Mouse (Mus musculus) urinary bladder, adult 18-20 months (tissue): Measurements from ENCODE around the gene Gata1.
"Not testable (repeated sequence)": the region's sequence is repeated elsewhere in the genome, so short reads cannot be mapped to it uniquely, and the experiment has no call there.

Experiments
- DNase-seq, 2 experiments: peaks; one replicate each; pipeline ENCODE4 v3.0.0; 2022; ENCODE audit warnings: low spot score in 2 of 2, mixed read lengths in 2 of 2

Gene Gata1

GRCm38 (mm10) chrX:7977892-7978291 is at the start of gene Gata1:
Gata1 (minus strand) TSS chrX:7978071.
- no peak for DNase-seq

GRCm38 (mm10) chrX:8026811-8027210 is 48.9 kb upstream of the Gata1 start:
- no peak for DNase-seq

- DNase-seq = no peak
Observed at GRCm38 (mm10) chrX:8024795-8025194, 46.9 kb upstream of the Gata1 start.

GRCm38 (mm10) chrX:8020111-8020778 is 42.4 kb upstream of the Gata1 start:
- DNase-seq = no peak

GRCm38 (mm10) chrX:8018286-8018685 is 40.4 kb upstream of the Gata1 start, which contains the start of gene Glod5:
Glod5 (minus strand) TSS chrX:8018492.
- no peak for DNase-seq

GRCm38 (mm10) chrX:8017142-8017541 is 39.3 kb upstream of the Gata1 start:
- DNase-seq = peak in 1 of 2 experiments; percentile 2

GRCm38 (mm10) chrX:8015675-8016074 is 37.8 kb upstream of the Gata1 start:
- DNase-seq = not testable (repeated sequence)

GRCm38 (mm10) chrX:8013569-8014314 is 35.9 kb upstream of the Gata1 start:
- DNase-seq = no peak

GRCm38 (mm10) chrX:8013157-8013556 is 35.3 kb upstream of the Gata1 start:
- DNase-seq = no peak

- not testable (repeated sequence) for DNase-seq
Observed at GRCm38 (mm10) chrX:8009356-8009755, 31.5 kb upstream of the Gata1 start.

- no peak for DNase-seq
Observed at GRCm38 (mm10) chrX:8008543-8008942, 30.7 kb upstream of the Gata1 start.

GRCm38 (mm10) chrX:8002971-8003370 is 25.1 kb upstream of the Gata1 start:
- DNase-seq = no peak

- no peak for DNase-seq
Observed at GRCm38 (mm10) chrX:8002001-8002400, 24.1 kb upstream of the Gata1 start.

- DNase-seq = no peak
Observed at GRCm38 (mm10) chrX:8000546-8001192, 22.8 kb upstream of the Gata1 start.

- no peak for DNase-seq
Observed at GRCm38 (mm10) chrX:7993068-7993735, 15.3 kb upstream of the Gata1 start.

GRCm38 (mm10) chrX:7992379-7993067 is 14.7 kb upstream of the Gata1 start:
- no peak for DNase-seq

GRCm38 (mm10) chrX:7981368-7981767 is 3.5 kb upstream of the Gata1 start:
- DNase-seq = no peak

- DNase-seq = no peak
Observed at GRCm38 (mm10) chrX:7971292-7971691, 6.6 kb downstream of the Gata1 start.

GRCm38 (mm10) chrX:7968899-7969298 is 9.0 kb downstream of the Gata1 start:
- DNase-seq = no peak

- no peak for DNase-seq
Observed at GRCm38 (mm10) chrX:7968226-7968625, 9.6 kb downstream of the Gata1 start.

- DNase-seq = no peak
Observed at GRCm38 (mm10) chrX:7967596-7968201, 10.2 kb downstream of the Gata1 start.
